ENCODE assay signal across 14 mouse cellular contexts in genomic region chr2:148040236-148041121, GRCm38 (mm10). TPM values are rescaled to one million over a fixed set of nuclear protein-coding genes. Genes with fewer than 3 reads are reported as not detected.
A peak's percentile ranks its signal among the peaks of the same experiment; 100 is the strongest.
DNase-seq lines count a peak whose midpoint lies in the region; ATAC-seq and TF ChIP-seq lines count a peak whose summit lies in the region.
"Had no signal": no experiment of that assay in that cellular context is flagged by ENCODE, and none has a peak within 500 bp of the region (broad histone marks: within the 10 kb centered on the region; RNA-seq: fewer than 3 reads in every experiment).

No protein-coding gene starts in this region.

- H3K9me3 ChIP-seq in forebrain, embryonic 11.5 days (ENCODE audit: control insufficient read depth, low read length), result no peaks in the 10 kb centered on the region
- no peaks in the 10 kb centered on the region for H3K9me3 ChIP-seq in forebrain, postnatal 0 days (ENCODE audit: low read length)
- H3K9me3 ChIP-seq in lung, embryonic 15.5 days, result no peaks in the 10 kb centered on the region
- H3K9me3 ChIP-seq in intestine, postnatal 0 days (ENCODE audit: control insufficient read depth), result no peaks in the 10 kb centered on the region
- no peaks in the 10 kb centered on the region for H3K9me3 ChIP-seq in stomach, embryonic 14.5 days (ENCODE audit: control insufficient read depth, low read depth, low read length)
- H3K9me3 ChIP-seq: embryonic facial prominence, embryonic 15.5 days; neural tube, embryonic 13.5 days had no signal

- H3K27me3 ChIP-seq in forebrain, embryonic 11.5 days (ENCODE audit: control insufficient read depth, insufficient read depth, low read length), result peaks cover 100% of the 10 kb centered on the region
- H3K27me3 ChIP-seq in forebrain, postnatal 0 days (ENCODE audit: insufficient read depth, low read length), result peaks cover 95% of the 10 kb centered on the region
- peaks cover 99% of the 10 kb centered on the region for H3K27me3 ChIP-seq in lung, embryonic 15.5 days
- H3K27me3 ChIP-seq in intestine, postnatal 0 days (replicated peaks; ENCODE audit: control insufficient read depth, insufficient read depth, low read length), result peaks cover 97% of the 10 kb centered on the region
- H3K27me3 ChIP-seq in stomach, embryonic 14.5 days (ENCODE audit: control insufficient read depth, insufficient read depth, low read length), result peaks cover 62% of the 10 kb centered on the region

- peak; percentile 67 for DNase-seq in forebrain, embryonic 11.5 days (ENCODE audit: low spot score)
- no peak for DNase-seq in forebrain, postnatal 0 days
- no peak for DNase-seq in lung, postnatal 25 days (ENCODE audit: low spot score)
- DNase-seq in right cerebral cortex, postnatal 4 days, result no peak
- no peak for DNase-seq in urinary bladder, adult 18-20 months (ENCODE audit: low spot score in 2 of 2)
- DNase-seq: B cell, adult 2 months; kidney, postnatal 25 days had no signal

- TF ChIP-seq CTCF in forebrain, postnatal 0 days (IDR thresholded peaks at IDR 0.05; ENCODE audit: low read depth), result no peak
- TF ChIP-seq CTCF in intestine, postnatal 0 days (IDR thresholded peaks at IDR 0.05; ENCODE audit: low read depth), result no peak

- WGBS in forebrain, embryonic 11.5 days, result 1% methylated on average over 36 of the region's 37 CpGs
- WGBS in forebrain, postnatal 0 days, result 1% methylated on average over 37 of the region's 37 CpGs
- WGBS in lung, embryonic 15.5 days, result 3% methylated on average over 36 of the region's 37 CpGs
- WGBS in intestine, postnatal 0 days, result 4% methylated on average over 37 of the region's 37 CpGs
- 2% methylated on average over 37 of the region's 37 CpGs for WGBS in stomach, embryonic 14.5 days

- peaks cover 5% of the 10 kb centered on the region; the same call in 1 of the 2 replicates for H3K4me1 ChIP-seq in forebrain, embryonic 11.5 days (replicated peaks; ENCODE audit: control insufficient read depth, insufficient read depth, low read length)
- no peaks in the 10 kb centered on the region for H3K4me1 ChIP-seq in forebrain, postnatal 0 days (ENCODE audit: insufficient read depth)
- H3K4me1 ChIP-seq in lung, embryonic 15.5 days, result peaks cover 14% of the 10 kb centered on the region
- no peaks in the 10 kb centered on the region for H3K4me1 ChIP-seq in intestine, postnatal 0 days (replicated peaks; ENCODE audit: control insufficient read depth, insufficient read depth, low read length)
- peaks cover 5% of the 10 kb centered on the region; the same call in 1 of the 2 replicates for H3K4me1 ChIP-seq in stomach, embryonic 14.5 days (ENCODE audit: control insufficient read depth, insufficient read depth, low read length)

- no peak overlapping the region for H3K4me2 ChIP-seq in forebrain, embryonic 11.5 days (ENCODE audit: low read depth, low read length, severe bottlenecking)
- H3K4me2 ChIP-seq in forebrain, postnatal 0 days (ENCODE audit: low read depth), result no peak overlapping the region
- H3K4me2 ChIP-seq in lung, embryonic 15.5 days, result peak overlapping the region; percentile 54
- H3K4me2 ChIP-seq in intestine, postnatal 0 days (replicated peaks; ENCODE audit: low read depth), result peak overlapping the region; percentile 35
- H3K4me2 ChIP-seq in stomach, embryonic 14.5 days (replicated peaks; ENCODE audit: low read depth, low read length), result peak overlapping the region; percentile 51
- H3K4me2 ChIP-seq: embryonic facial prominence, embryonic 15.5 days; neural tube, embryonic 13.5 days had no signal

- no peak overlapping the region for H3K4me3 ChIP-seq in forebrain, embryonic 11.5 days (ENCODE audit: low read depth, low read length)
- no peak overlapping the region for H3K4me3 ChIP-seq in forebrain, postnatal 0 days (ENCODE audit: low read depth, low read length)
- peak overlapping the region; percentile 46 for H3K4me3 ChIP-seq in lung, embryonic 15.5 days
- peak overlapping the region; percentile 28 for H3K4me3 ChIP-seq in intestine, postnatal 0 days (ENCODE audit: low read depth, low read length)
- H3K4me3 ChIP-seq in stomach, embryonic 14.5 days (ENCODE audit: low read depth, low read length), result peak overlapping the region; percentile 41
- H3K4me3 ChIP-seq: embryonic facial prominence, embryonic 15.5 days; neural tube, embryonic 13.5 days had no signal

- ATAC-seq in forebrain, embryonic 11.5 days (replicated peaks; ENCODE audit: low FRiP score), result peak; percentile 39; the same call in 1 of the 2 replicates
- no peak for ATAC-seq in forebrain, postnatal 0 days
- ATAC-seq in lung, embryonic 15.5 days (ENCODE audit: borderline replicate concordance, extremely low read depth, low FRiP score, low TSS enrichment), result peak; percentile 39
- no peak for ATAC-seq in intestine, postnatal 0 days
- peak; percentile 60 for ATAC-seq in stomach, embryonic 14.5 days (ENCODE audit: insufficient number of reproducible peaks, insufficient read depth, low FRiP score, low read depth)

- H3K27ac ChIP-seq in forebrain, embryonic 11.5 days (ENCODE audit: low read depth, low read length), result no peak overlapping the region
- no peak overlapping the region for H3K27ac ChIP-seq in forebrain, postnatal 0 days (ENCODE audit: low read depth, low read length)
- H3K27ac ChIP-seq in lung, embryonic 15.5 days, result peak overlapping the region; percentile 95
- no peak overlapping the region for H3K27ac ChIP-seq in intestine, postnatal 0 days (ENCODE audit: low read depth, low read length)
- H3K27ac ChIP-seq in stomach, embryonic 14.5 days (ENCODE audit: low read length), result peak overlapping the region; percentile 93
- H3K27ac ChIP-seq: embryonic facial prominence, embryonic 15.5 days; neural tube, embryonic 13.5 days had no signal

- no peak overlapping the region for H3K9ac ChIP-seq in forebrain, embryonic 11.5 days (ENCODE audit: low read length)
- no peak overlapping the region for H3K9ac ChIP-seq in forebrain, postnatal 0 days
- peak overlapping the region; percentile 68 for H3K9ac ChIP-seq in lung, embryonic 15.5 days
- no peak overlapping the region for H3K9ac ChIP-seq in intestine, postnatal 0 days (ENCODE audit: low read depth, low read length)
- peak overlapping the region; percentile 63; the same call in 1 of the 2 replicates for H3K9ac ChIP-seq in stomach, embryonic 14.5 days (replicated peaks; ENCODE audit: low read depth, low read length)
- H3K9ac ChIP-seq: embryonic facial prominence, embryonic 15.5 days; neural tube, embryonic 13.5 days had no signal

- no peaks in the 10 kb centered on the region for H3K36me3 ChIP-seq in forebrain, embryonic 11.5 days (ENCODE audit: control insufficient read depth, insufficient read depth, low read length)
- no peaks in the 10 kb centered on the region for H3K36me3 ChIP-seq in forebrain, postnatal 0 days (ENCODE audit: insufficient read depth)
- H3K36me3 ChIP-seq in lung, embryonic 15.5 days, result no peaks in the 10 kb centered on the region
- H3K36me3 ChIP-seq in intestine, postnatal 0 days (ENCODE audit: control insufficient read depth, insufficient read depth), result no peaks in the 10 kb centered on the region
- no peaks in the 10 kb centered on the region; the same call in 1 of the 2 replicates for H3K36me3 ChIP-seq in stomach, embryonic 14.5 days (ENCODE audit: control insufficient read depth, insufficient read depth, low read length)
- H3K36me3 ChIP-seq: embryonic facial prominence, embryonic 15.5 days; neural tube, embryonic 13.5 days had no signal

RNA-seq across cellular contexts. Expression of gene Foxa2, which starts 6.3 kb away (rescaled TPM):
- 0.15 and 0.69 TPM in 2 replicates for polyA plus RNA-seq in forebrain, embryonic 11.5 days (2014; fragmentation: Nextera tagmentation; extraction: Ambion mirVana)
- total RNA-seq in forebrain, postnatal 0 days (2014; rRNA removed), result 0.48 and 0.85 TPM in 2 replicates
- polyA plus RNA-seq in forebrain, postnatal 0 days (2015; fragmentation: Nextera tagmentation; extraction: Ambion mirVana), result 0.26 and 0.30 TPM in 2 replicates
- polyA plus RNA-seq in lung, embryonic 15.5 days (2015; fragmentation: Nextera tagmentation; extraction: Ambion mirVana), result 38.4 and 40.6 TPM in 2 replicates
- polyA plus RNA-seq in intestine, postnatal 0 days (2015; fragmentation: Nextera tagmentation; extraction: Ambion mirVana), result 0.94 and 1.5 TPM in 2 replicates
- 18.2 and 20.4 TPM in 2 replicates for polyA plus RNA-seq in stomach, embryonic 14.5 days (2014; fragmentation: Nextera tagmentation; extraction: Ambion mirVana)
- total RNA-seq: left cerebral cortex, postnatal 36 days had no signal
- polyA plus RNA-seq: gonadal fat pad, adult 2 months had no signal

Comparison
In these comparisons a context has a peak if more than half of its experiments do, and no peak if none do; other contexts are left out.
1. ATAC-seq: peak in forebrain, embryonic 11.5 days (single experiment), lung, embryonic 15.5 days (single experiment) and stomach, embryonic 14.5 days (single experiment); none in forebrain, postnatal 0 days (single experiment) and intestine, postnatal 0 days (single experiment).
2. H3K27ac ChIP-seq: peak in lung, embryonic 15.5 days (single experiment) and stomach, embryonic 14.5 days (single experiment); none in forebrain, embryonic 11.5 days (single experiment), forebrain, postnatal 0 days (single experiment) and intestine, postnatal 0 days (single experiment).
3. H3K4me2 ChIP-seq: peak in lung, embryonic 15.5 days (single experiment), intestine, postnatal 0 days (single experiment) and stomach, embryonic 14.5 days (single experiment); none in forebrain, embryonic 11.5 days (single experiment) and forebrain, postnatal 0 days (single experiment).
4. H3K4me3 ChIP-seq: peak in lung, embryonic 15.5 days (single experiment), intestine, postnatal 0 days (single experiment) and stomach, embryonic 14.5 days (single experiment); none in forebrain, embryonic 11.5 days (single experiment) and forebrain, postnatal 0 days (single experiment).
5. H3K9ac ChIP-seq: peak in lung, embryonic 15.5 days (single experiment) and stomach, embryonic 14.5 days (single experiment); none in forebrain, embryonic 11.5 days (single experiment), forebrain, postnatal 0 days (single experiment) and intestine, postnatal 0 days (single experiment).